Mouse (Mus musculus): ENCODE measurements around the gene Phf2. TPM values are rescaled to one million over a fixed set of nuclear protein-coding genes. Genes with fewer than 3 reads are reported as not detected.

Phf2 gene
- total and polyA plus RNA-seq, 2 experiments from 2014 or later, result 4.7 to 30.3 TPM

DNA sequence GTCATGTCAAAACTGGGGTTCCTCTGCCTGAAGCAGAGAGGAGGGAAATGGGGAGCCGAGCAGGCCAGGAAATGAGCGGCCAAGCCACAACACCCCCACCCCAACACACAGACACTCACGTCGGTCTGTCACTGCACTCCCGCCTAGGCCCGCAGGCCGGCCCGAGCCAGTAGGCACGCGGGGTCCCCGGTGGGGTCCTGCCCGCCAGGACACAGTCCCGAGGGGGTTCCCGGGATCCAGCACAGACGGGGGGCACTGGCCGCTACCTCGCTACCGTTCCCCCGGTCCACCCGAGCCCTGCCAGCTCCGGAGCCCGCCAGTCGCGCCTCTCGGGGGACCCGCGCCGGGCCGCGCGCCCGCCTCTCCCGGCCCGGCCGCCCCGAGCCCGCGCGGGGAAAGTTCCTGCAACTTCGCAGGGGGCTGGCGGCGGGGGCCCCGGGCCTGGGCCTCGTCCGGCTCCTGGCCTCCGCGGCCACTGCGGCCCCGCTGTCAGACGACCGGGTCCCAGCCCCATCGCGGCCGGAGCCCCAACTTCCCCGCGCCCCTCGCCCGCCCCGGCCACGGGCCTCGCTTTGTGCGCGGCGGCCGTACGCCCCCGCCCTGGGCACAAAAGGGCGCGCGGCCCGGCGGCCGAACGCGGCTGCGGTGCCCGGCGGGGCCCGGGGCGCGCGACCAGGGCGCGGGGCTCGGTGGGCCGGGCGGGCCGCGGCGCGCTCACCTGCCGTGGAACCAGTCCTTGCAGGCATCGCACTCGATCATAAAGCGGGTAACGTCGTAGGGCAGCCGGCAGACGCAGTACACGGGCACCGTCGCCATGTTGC, 759 bp downstream of the Phf2 start:
- H3K27ac ChIP-seq (ENCODE audit: low read depth, low read length), result peak overlapping the region; percentile 90
- H3K9ac ChIP-seq, result peak overlapping the region; percentile 91
- peak; percentile 42 for ATAC-seq
- H3K4me3 ChIP-seq (ENCODE audit: low read depth, low read length), result peak overlapping the region; percentile 91
- H3K4me2 ChIP-seq (ENCODE audit: low read depth), result peak overlapping the region; percentile 85
- 1% methylated on average over 70 of the region's 102 CpGs for WGBS
- no peak for TF ChIP-seq CTCF (IDR thresholded peaks at IDR 0.05; ENCODE audit: low read depth)
- H3K4me1 ChIP-seq (ENCODE audit: insufficient read depth), result peaks cover 20% of the 10 kb centered on the region
- H3K27me3 ChIP-seq (ENCODE audit: insufficient read depth, low read length), result no peaks in the 10 kb centered on the region
- DNase-seq, result peak; percentile 36
- H3K9me3 ChIP-seq (ENCODE audit: low read length), result no peaks in the 10 kb centered on the region
- H3K36me3 ChIP-seq (ENCODE audit: insufficient read depth), result no peaks in the 10 kb centered on the region

DNA sequence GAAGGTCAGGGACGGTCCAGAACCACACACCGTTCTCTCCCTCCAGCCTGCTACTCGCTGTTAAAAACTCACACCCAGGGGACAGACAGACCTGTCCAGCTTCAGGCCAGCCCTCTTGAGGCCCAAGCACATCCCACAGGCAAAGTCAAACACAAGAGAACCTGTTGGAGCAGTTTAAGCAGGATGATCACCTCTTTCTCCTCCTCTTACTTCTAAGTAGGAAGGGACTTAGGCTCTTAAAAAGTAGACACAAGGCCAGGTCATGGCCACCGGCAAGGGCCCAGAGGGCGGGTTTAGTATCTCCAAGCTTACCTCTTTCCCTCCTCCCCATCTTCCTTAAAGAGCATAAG, 1.3 kb downstream of the Phf2 start:
- peaks cover 20% of the 10 kb centered on the region for H3K4me1 ChIP-seq (ENCODE audit: insufficient read depth)
- H3K27me3 ChIP-seq (ENCODE audit: insufficient read depth, low read length), result no peaks in the 10 kb centered on the region
- ATAC-seq, result no peak
- TF ChIP-seq CTCF (IDR thresholded peaks at IDR 0.05; ENCODE audit: low read depth), result no peak
- peak overlapping the region; percentile 90 for H3K27ac ChIP-seq (ENCODE audit: low read depth, low read length)
- peak overlapping the region; percentile 85 for H3K4me2 ChIP-seq (ENCODE audit: low read depth)
- 12% methylated on average over 5 of the region's 5 CpGs for WGBS
- H3K36me3 ChIP-seq (ENCODE audit: insufficient read depth), result no peaks in the 10 kb centered on the region
- no peak for DNase-seq
- peak overlapping the region; percentile 91 for H3K9ac ChIP-seq
- peak overlapping the region; percentile 91 for H3K4me3 ChIP-seq (ENCODE audit: low read depth, low read length)
- H3K9me3 ChIP-seq (ENCODE audit: low read length), result no peaks in the 10 kb centered on the region

DNA sequence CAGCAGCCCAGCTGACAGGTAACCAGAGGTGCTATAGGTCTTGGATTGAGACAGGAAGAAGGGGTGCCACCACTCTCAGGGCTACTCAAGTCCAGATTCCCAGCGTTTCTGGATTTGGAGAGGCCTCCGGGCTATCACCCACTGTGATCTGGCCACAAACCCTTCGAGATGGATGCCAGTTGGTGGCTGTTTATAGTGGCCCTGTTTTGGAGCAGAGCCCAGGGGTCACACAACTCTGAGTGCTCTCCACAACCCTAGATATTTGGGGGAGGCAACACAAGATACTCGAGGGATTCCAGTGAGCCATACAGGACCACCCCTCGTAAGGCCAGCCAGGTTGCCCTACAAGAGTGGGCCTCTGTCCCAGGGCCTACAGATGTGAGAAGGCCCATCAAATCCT, 1.8 kb downstream of the Phf2 start:
- peak overlapping the region; percentile 85 for H3K4me2 ChIP-seq (ENCODE audit: low read depth)
- H3K27ac ChIP-seq (ENCODE audit: low read depth, low read length), result no peak overlapping the region
- DNase-seq, result no peak
- peaks cover 20% of the 10 kb centered on the region for H3K4me1 ChIP-seq (ENCODE audit: insufficient read depth)
- H3K4me3 ChIP-seq (ENCODE audit: low read depth, low read length), result peak overlapping the region; percentile 91; the same call in 1 of the 2 replicates
- WGBS, result 14% methylated on average over 5 of the region's 5 CpGs
- H3K36me3 ChIP-seq (ENCODE audit: insufficient read depth), result no peaks in the 10 kb centered on the region
- peak overlapping the region; percentile 91; the same call in 1 of the 2 replicates for H3K9ac ChIP-seq
- no peak for TF ChIP-seq CTCF (IDR thresholded peaks at IDR 0.05; ENCODE audit: low read depth)
- H3K27me3 ChIP-seq (ENCODE audit: insufficient read depth, low read length), result no peaks in the 10 kb centered on the region
- ATAC-seq, result no peak
- no peaks in the 10 kb centered on the region for H3K9me3 ChIP-seq (ENCODE audit: low read length)

DNA sequence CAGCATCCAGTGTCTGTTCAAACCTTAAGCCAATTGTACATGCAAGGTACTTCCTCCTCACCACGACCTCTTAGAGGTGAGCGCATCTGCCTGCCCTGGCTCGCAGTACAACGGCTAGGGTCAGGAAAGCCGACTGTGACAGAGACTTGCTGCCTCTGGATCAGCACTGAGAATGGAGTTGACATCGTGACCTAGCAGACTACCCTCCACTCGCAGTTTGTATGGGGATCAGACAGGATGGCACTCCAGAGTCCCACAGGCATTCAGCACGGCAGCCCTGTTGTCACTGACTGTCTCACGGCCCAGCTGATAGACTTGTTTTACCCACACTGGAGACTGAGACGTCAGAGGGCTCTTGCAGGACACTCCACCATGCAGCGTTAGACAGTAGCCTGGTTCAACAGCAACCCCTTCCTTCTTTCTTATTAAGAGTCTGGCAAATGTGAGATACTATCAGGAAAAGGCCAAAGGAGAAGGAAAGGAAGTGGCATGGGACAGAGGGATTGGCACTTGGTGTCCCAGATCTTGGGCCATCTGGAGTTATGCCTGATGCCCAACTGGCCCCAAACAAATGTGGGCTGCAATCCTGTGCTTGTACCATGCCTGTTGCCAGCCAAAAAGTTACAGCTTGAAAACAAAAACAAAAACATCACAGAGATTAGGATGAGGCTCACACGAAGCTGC, 6.1 kb downstream of the Phf2 start:
- no peak overlapping the region for H3K4me2 ChIP-seq (ENCODE audit: low read depth)
- DNase-seq, result no peak
- H3K27ac ChIP-seq (ENCODE audit: low read depth, low read length), result no peak overlapping the region
- H3K4me1 ChIP-seq (ENCODE audit: insufficient read depth), result peaks cover 13% of the 10 kb centered on the region; the same call in 1 of the 2 replicates
- no peaks in the 10 kb centered on the region for H3K36me3 ChIP-seq (ENCODE audit: insufficient read depth)
- H3K9ac ChIP-seq, result no peak overlapping the region
- H3K27me3 ChIP-seq (ENCODE audit: insufficient read depth, low read length), result no peaks in the 10 kb centered on the region
- TF ChIP-seq CTCF (IDR thresholded peaks at IDR 0.05; ENCODE audit: low read depth), result no peak
- no peaks in the 10 kb centered on the region for H3K9me3 ChIP-seq (ENCODE audit: low read length)
- no peak overlapping the region for H3K4me3 ChIP-seq (ENCODE audit: low read depth, low read length)
- no peak for ATAC-seq
- WGBS, result 77% methylated on average over 12 of the region's 12 CpGs

DNA sequence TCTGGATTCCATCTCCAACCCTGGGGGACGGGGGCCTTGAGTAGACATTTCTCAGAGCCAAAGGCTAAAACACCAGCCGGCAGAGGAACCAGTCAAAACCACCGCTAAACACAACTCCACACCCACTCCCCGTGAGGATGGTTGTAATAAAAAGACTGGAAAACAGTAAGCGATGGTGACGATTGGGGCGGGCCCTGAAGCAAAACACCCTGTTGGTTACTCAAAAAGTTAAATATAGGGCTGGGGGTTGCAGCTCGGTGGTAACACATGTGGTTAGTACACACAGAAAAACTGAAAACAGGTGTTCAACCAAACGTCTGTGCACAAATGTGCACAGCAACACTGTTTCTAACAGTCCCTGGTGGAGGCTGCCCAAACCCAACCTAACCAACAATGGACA, 7.4 kb downstream of the Phf2 start:
- H3K36me3 ChIP-seq (ENCODE audit: insufficient read depth), result no peaks in the 10 kb centered on the region
- TF ChIP-seq CTCF (IDR thresholded peaks at IDR 0.05; ENCODE audit: low read depth), result no peak
- H3K4me2 ChIP-seq (ENCODE audit: low read depth), result no peak overlapping the region
- H3K4me3 ChIP-seq (ENCODE audit: low read depth, low read length), result no peak overlapping the region
- WGBS, result 75% methylated on average over 9 of the region's 9 CpGs
- no peaks in the 10 kb centered on the region for H3K27me3 ChIP-seq (ENCODE audit: insufficient read depth, low read length)
- no peak overlapping the region for H3K27ac ChIP-seq (ENCODE audit: low read depth, low read length)
- 0 out of 2 replicates have a peak, but pooled peaks cover 2% of the 10 kb centered on the region for H3K4me1 ChIP-seq (ENCODE audit: insufficient read depth)
- DNase-seq (no peak), ATAC-seq (no peak)
- no peaks in the 10 kb centered on the region for H3K9me3 ChIP-seq (ENCODE audit: low read length)
- no peak overlapping the region for H3K9ac ChIP-seq

DNA sequence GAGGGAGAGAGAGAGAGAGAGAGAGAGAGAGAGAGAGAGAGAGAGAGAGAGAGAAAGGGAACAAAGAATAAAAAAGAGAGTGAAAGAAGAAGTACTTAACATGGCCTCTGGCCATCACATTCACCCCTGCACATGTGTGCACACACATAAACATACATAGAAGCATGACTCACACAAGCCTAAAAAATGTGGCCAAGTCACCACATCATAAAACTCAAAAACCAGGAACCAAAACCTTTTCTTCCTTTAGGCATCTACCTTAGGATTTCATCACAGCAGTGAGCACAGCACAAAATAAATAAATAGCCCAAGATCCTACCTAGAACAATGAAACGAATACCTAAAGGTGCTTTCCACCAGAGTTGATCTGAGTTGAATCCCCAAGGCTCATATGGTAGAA, 9.0 kb downstream of the Phf2 start:
- 90% methylated on average over 1 of the region's 1 CpGs for WGBS
- Histone ChIP-seq H3K9ac (no peak overlapping the region), H3K27ac (ENCODE audit: low read depth, low read length) (no peak overlapping the region), H3K36me3 (ENCODE audit: insufficient read depth) (no peaks in the 10 kb centered on the region), H3K9me3 (ENCODE audit: low read length) (no peaks in the 10 kb centered on the region), H3K4me2 (ENCODE audit: low read depth) (no peak overlapping the region), H3K4me1 (ENCODE audit: insufficient read depth) (no peaks in the 10 kb centered on the region), H3K4me3 (ENCODE audit: low read depth, low read length) (no peak overlapping the region), H3K27me3 (ENCODE audit: insufficient read depth, low read length) (no peaks in the 10 kb centered on the region)
- DNase-seq (no peak), ATAC-seq (no peak)
- no peak for TF ChIP-seq CTCF (IDR thresholded peaks at IDR 0.05; ENCODE audit: low read depth)

DNA sequence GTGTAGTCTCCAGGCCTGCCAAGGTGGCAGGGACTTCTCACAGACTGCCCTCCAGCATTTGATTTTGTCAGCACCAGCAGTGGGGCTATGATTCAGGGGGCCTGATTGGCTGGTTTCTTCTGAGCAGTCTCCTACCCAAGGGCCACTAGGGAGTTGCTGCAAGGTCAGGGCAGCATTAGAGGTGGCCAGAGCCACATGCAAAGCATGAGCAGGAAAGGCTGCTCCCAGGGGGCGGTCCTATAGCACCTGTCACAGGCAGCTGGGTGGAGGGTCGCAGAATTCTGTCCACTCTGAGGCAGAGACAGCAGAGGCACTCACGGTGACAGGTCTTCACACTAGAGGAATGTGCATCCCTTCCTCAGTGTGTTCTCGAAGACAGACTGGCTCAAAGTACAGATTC, 12.1 kb downstream of the Phf2 start:
- no peak overlapping the region for H3K27ac ChIP-seq (ENCODE audit: low read depth, low read length)
- H3K9ac ChIP-seq, result no peak overlapping the region
- no peak overlapping the region for H3K4me2 ChIP-seq (ENCODE audit: low read depth)
- no peak overlapping the region for H3K4me3 ChIP-seq (ENCODE audit: low read depth, low read length)
- H3K36me3 ChIP-seq (ENCODE audit: insufficient read depth), result no peaks in the 10 kb centered on the region
- DNase-seq (no peak), ATAC-seq (no peak)
- H3K4me1 ChIP-seq (ENCODE audit: insufficient read depth), result peaks cover 3% of the 10 kb centered on the region
- no peak for TF ChIP-seq CTCF (IDR thresholded peaks at IDR 0.05; ENCODE audit: low read depth)
- H3K9me3 ChIP-seq (ENCODE audit: low read length), result no peaks in the 10 kb centered on the region
- no peaks in the 10 kb centered on the region for H3K27me3 ChIP-seq (ENCODE audit: insufficient read depth, low read length)
- 80% methylated on average over 4 of the region's 4 CpGs for WGBS

Measured in forebrain, postnatal 0 days (tissue).